Mouse (Mus musculus): ENCODE data around the gene Cpne5. TPM values are rescaled to one million over a fixed set of nuclear protein-coding genes. Genes with fewer than 3 reads are reported as not detected.

The Cpne5 gene
- polyA plus RNA-seq, 1 experiment, result 42.2 TPM

DNA sequence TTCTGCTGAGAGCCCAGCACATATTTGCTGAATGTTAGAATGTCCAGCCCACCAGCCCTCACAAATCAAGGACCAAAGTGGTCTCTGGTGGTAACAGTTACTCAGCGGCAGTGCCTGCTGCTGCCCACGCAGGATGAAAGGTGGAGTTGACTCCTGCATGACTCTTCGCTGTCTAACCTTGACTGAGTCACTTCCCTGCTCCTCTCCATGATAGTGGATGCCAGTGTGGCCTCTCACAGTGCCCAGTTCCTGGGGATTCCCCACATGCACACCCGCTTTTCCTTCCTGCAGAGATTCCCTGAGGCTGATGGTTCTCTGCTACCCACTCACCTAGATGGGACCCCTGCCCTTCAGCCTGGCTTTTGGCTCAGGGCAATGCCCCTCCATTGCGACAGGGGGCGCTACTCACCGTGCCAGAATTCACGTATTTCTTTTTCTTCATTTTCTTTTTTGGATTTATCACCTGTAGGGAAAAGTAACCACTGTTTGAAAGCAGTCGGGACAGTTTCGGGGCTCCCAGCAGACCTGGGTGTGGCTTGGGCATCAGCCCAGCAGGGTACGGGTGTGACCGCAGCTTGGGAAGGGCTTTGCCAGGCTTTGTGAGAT, 68.9 kb downstream of the Cpne5 start:
- no peak for TF ChIP-seq GATA1 (IDR thresholded peaks at IDR 0.05; ENCODE audit: low read length)

DNA sequence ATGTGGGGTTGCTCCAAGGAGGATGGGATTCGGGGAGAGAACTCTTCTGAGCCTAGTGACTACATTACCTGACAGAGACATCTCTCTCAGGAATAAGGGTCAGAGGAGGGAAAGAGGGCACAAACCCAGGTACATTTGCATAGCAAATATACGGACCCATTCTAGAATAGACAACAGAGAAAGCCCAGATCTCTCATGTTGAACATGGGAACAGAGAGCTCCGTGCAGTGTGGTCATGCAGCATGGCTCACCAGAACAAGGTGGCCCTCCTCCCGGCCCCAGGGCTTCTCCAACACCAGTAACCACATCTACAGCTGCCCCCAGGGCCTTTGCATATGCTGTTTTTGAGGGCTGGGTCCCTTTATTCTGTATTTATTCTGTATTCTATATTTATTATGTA, 69.5 kb downstream of the Cpne5 start:
- no peak for TF ChIP-seq GATA1 (IDR thresholded peaks at IDR 0.05; ENCODE audit: low read length)

DNA sequence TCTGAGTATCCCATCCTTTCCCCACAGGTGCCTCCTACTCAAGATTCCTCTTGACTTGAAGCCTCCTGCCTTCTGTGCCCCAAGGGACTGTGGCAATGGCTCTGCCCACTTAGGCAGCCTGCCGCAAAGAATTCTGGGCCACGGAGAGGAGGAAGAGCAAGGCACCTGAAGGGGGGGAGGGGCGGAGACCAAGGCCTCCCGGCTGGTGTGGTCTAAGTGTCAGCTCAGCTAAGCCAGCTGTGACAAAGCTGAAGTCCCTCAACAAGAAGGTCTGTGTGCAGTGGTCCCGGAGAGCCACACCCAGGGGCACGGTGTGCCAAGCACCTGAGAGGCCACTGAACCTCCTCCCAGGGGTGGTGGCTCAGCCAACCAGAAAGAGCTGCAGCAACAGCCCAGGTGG, 70.6 kb downstream of the Cpne5 start:
- no peak for TF ChIP-seq GATA1 (IDR thresholded peaks at IDR 0.05; ENCODE audit: low read length)

DNA sequence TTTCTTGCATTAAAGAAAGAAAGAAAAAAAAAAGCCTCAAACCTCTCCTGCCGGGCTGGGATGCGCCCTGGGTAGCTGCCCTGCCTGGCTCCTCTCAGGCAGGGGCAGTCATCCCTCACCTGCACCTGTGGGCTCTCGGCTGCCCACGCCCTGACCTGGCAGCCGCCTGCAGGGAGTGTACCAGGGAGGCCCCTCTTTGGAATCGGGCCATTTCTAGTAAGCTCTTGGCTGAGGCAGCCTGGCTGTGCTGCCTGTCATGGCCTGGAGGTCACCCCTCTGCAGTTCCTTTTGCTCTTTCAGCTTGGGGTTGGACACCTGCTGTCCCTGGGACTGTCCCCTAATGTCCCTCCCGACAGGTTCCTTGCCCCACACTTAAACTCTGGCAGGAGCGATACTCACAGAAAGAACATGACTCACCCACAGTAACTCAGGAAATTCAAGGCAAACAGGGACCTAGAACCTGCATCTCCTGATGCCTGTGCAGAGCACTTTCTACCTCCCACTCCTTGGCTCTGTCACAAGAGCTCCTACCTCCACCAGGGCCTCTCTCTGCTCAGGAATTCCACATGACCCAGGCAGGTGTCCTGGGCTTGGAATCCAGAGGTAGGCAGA, 71.9 kb downstream of the Cpne5 start:
- no peak for TF ChIP-seq GATA1 (IDR thresholded peaks at IDR 0.05; ENCODE audit: low read length)

DNA sequence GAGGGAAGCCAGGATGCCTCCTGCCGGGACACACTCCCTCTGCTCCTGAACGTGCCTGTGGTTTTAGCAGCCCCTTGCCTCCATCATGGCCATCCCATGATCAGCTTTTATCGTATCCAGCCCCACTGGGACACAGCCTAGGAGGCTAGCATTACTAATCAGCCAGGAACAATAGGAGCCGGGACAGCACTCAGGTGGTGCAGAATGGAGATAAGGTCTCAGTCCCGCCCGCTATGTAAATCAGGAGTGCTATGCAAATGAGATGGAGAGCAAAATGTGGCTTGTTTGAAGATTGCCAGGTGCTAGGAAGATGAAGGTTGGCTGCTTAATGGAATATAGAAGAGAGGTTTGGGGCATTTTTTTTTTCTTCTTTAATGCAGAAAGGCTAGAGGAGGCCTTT, 72.5 kb downstream of the Cpne5 start:
- TF ChIP-seq GATA1 (IDR thresholded peaks at IDR 0.05; ENCODE audit: low read length), result peak; percentile 11

DNA sequence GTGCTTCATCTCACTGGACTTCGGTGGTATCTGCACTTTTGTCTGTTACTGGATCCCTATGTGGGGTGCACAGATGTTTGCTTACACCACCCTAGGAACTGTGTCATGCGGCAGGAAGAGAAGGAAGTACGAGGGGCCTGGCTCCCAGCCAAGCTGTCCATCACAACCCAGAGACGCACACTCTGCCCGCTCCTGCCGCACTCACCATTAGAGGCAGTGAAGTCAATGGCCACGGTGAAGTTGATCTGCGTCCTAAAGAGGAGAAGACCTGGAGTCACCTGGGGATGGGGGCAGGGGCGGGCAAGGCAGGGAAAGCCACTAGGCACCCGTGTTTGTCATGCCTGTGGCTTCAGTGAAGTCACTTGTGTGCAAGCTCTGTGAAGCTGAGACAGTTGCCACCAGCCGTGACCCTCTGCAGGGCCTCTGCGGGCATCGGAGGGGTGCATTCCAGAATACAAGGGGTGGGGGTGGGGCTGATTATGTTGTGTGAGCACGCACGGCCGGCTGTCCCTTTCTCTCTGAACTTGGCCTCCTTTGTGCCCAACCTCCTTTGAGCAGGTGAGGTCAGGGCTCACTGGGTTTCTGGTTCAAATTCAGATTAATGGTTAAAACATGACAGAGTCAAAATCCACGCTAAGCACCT, 73.4 kb downstream of the Cpne5 start:
- TF ChIP-seq GATA1 (IDR thresholded peaks at IDR 0.05; ENCODE audit: low read length), result no peak

DNA sequence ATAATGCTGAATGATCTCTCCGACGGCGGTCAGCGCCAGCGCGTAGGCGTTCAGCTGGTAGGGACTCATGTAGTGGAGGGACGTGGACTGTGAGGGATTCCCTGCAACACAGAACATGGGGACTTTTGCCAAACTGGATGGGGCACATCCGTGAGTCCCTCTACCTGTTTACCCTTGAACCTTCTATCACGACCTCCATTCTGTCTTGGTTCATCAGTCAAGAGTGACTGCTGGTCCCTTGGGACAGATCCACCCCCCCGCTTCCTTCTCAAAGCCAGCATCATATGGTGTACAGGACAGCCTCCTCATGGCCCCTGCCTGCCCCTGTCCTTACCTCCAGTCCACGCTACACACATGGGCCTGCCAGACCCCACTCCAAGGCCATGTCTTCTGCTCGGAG, 75.6 kb downstream of the Cpne5 start:
- no peak for TF ChIP-seq GATA1 (IDR thresholded peaks at IDR 0.05; ENCODE audit: low read length)

DNA sequence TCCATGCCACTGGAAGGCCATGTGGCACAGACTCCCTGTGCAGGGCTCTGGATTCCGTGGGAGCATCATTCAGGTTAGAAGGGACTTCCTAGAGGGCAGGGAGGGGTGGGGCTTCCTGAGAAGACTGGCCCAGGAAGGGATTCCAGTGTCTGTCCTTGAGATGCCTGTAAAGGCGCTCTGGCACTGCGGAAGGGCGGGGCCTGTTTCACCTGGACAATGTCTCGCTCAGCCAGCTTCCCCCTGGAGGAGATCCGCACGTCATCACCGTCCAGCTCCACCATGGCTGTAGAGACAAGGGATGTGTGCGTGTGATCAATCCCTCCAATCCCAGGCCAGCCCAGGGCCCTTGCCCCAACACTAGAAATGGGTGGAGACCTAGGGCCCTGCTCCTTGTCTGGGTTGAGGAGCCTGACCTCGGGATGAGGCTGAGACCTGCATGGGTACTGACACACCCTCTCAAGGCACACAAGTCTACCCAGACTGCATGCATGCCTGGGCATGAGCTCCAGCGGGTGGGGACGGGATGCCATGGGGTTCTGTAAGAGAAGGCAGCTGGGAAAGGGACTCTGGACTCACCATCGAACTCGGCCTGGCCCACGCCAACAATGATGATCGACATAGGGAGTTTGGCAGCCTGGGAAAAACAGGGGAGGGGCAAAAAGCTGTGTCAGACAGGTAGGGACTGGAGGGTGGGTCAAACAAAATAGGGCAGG, 78.1 kb downstream of the Cpne5 start:
- no peak for TF ChIP-seq GATA1 (IDR thresholded peaks at IDR 0.05; ENCODE audit: low read length)

GRCm38 (mm10) chr17:29159320-29159719, 78.6 kb downstream of the Cpne5 start:
- no peak for TF ChIP-seq GATA1 (IDR thresholded peaks at IDR 0.05; ENCODE audit: low read length)

GRCm38 (mm10) chr17:29158899-29159298, 79.1 kb downstream of the Cpne5 start:
- TF ChIP-seq GATA1 (IDR thresholded peaks at IDR 0.05; ENCODE audit: low read length), result no peak

DNA sequence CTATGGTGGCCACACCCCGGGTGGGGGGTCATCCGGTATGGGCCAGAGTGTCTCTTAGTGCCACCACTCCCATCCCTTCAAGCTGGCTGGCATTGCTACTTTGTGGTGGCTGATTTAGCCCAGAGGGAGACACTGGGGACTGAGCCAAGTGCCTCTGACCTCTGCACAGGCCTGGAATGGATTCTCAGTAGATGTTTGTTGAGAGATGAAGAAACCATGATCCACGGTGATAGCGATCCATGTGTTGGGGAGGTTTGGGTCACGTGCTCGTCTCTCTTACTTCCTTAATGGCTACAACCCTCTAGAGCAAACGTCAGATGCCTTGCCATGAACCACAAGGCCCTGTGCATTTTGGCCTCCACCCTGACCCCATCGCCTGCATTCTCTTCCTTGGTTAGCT, 81.1 kb downstream of the Cpne5 start:
- TF ChIP-seq GATA1 (IDR thresholded peaks at IDR 0.05; ENCODE audit: low read length), result no peak

DNA sequence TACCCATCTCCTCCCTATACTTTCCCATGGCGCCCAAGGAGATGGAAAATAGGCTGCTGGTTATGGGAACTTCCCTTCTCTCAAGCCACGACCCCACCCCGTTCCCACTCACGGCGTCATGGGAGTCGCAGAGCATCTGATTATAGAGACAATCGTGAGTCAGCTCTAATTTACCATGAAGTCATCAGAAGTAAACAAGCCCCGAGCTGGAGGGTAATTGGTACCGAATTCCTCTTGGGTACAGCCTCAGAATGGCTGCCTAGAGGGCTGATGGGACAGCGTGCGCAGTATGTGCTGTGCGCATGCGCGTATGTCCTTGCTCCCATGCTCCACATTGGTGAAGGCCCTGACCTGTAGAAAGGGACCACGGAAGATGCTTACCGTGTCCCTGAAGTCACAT, 81.6 kb downstream of the Cpne5 start:
- TF ChIP-seq GATA1 (IDR thresholded peaks at IDR 0.05; ENCODE audit: low read length), result no peak

DNA sequence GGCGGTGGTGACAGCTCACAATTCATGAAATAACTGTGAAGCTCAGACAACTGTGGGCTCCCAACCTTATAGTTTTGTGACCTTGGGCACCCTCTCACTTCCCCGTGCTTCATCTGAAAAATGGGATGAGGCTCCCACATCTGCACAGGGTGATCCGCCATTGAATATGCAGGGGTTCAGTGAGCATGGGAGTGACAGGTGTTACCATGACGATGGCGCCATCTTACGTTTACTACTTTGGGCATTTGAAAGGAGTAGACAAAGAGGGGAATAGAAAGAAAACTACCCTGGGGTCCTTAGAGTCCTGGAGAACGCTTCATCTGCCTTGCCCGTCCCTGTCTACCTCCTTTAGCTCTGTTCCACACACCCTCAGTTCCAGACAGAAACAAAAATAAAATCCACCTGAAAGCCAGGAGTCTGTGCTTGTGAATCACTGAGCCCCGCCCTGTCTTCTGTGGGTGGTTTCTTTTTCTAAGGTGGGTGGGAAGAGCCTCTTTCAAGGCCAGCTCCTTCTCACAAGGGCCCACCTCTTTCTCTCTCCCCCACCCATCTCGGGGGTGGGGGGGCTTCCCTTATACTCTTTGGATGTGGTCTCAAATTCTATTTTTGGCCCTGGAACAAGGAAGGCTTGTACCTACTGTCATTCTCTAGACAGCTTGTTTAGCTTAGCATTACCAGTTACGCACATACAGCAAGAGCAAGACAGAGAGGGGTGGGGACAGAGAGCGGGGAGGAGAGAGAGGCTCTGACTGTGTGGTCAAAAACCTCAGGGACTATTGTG, 82.4 kb downstream of the Cpne5 start:
- no peak for TF ChIP-seq GATA1 (IDR thresholded peaks at IDR 0.05; ENCODE audit: low read length)

- TF ChIP-seq GATA1 (IDR thresholded peaks at IDR 0.05; ENCODE audit: low read length), result no peak
Observed at GRCm38 (mm10) chr17:29154247-29154646, 83.7 kb downstream of the Cpne5 start.

GRCm38 (mm10) chr17:29152547-29152946, 85.4 kb downstream of the Cpne5 start:
- no peak for TF ChIP-seq GATA1 (IDR thresholded peaks at IDR 0.05; ENCODE audit: low read length)

DNA sequence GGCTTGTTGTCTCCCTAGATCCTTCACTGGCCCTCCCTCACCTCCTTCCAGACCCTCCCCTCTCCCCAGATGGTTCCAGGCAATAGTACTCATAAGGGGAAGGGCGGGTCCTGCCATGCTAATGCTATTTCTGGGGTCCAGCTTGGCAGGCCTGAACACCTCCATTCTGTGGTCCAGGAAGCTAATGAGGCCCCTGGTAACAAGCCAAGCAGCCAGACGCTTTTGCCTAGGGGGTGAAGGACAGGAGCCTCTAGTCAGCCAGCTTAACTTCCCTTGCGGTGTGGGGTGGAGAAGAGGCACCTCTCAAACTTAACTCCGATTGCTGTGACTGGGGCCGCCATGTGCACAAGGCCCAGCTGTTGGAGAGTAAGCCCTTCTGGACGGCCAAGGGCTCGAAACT, 88.2 kb downstream of the Cpne5 start:
- TF ChIP-seq GATA1 (IDR thresholded peaks at IDR 0.05; ENCODE audit: low read length), result no peak

All from G1E-ER4 (cell line).